ENCODE assay signal across 15 mouse cellular contexts in the genomic region with DNA sequence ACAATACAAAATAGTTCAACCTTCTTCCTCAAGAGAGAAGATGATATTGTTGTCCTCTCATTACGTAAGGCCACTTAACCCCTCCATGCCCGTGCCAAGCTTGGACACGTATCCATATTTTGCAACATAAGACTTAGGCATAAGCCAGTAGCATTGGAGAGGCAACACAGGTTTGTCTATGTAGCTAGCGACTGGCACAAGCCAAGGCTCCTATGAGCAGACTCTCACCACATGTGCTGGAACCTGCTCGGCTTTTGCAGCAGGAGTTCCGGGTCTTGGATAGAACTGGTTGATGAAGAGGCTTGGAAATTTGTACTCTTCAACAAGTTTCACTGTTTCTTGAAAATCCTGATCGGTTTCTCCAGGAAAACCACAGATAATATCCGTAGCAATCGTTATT.
"Had no signal": no experiment of that assay in that cellular context is flagged by ENCODE, and none has a peak within 500 bp of the region (broad histone marks: within the 10 kb centered on the region; RNA-seq: fewer than 3 reads in every experiment).

No protein-coding gene starts in this region.

- H3K4me2 ChIP-seq: limb, embryonic 12.5 days; neural tube, embryonic 13.5 days had no signal

- H3K4me3 ChIP-seq: limb, embryonic 12.5 days; neural tube, embryonic 13.5 days had no signal

- DNase-seq: kidney, postnatal 36 days; layer of hippocampus, adult 9-11 months; layer of hippocampus, postnatal 36 days; liver; lung, adult 18-20 months; midbrain, embryonic 14.5 days; retina, postnatal 1 day; right cerebral cortex, postnatal 4 days; spleen, adult 18-20 months; thymus, adult 18-20 months; thymus, postnatal 14 days had no signal

- H3K9ac ChIP-seq: limb, embryonic 12.5 days; liver, embryonic 14.5 days; neural tube, embryonic 13.5 days had no signal

- H3K27me3 ChIP-seq: limb, embryonic 12.5 days; neural tube, embryonic 13.5 days had no signal

- H3K36me3 ChIP-seq: limb, embryonic 12.5 days; neural tube, embryonic 13.5 days had no signal

- H3K4me1 ChIP-seq: limb, embryonic 12.5 days; neural tube, embryonic 13.5 days had no signal

- H3K9me3 ChIP-seq: limb, embryonic 12.5 days; neural tube, embryonic 13.5 days had no signal

- H3K27ac ChIP-seq: kidney, postnatal 0 days; limb, embryonic 12.5 days; liver, embryonic 14.5 days; neural tube, embryonic 13.5 days had no signal
